Mouse (Mus musculus): ENCODE measurements around the gene Klf2. TPM values are rescaled to one million over a fixed set of nuclear protein-coding genes. Genes with fewer than 3 reads are reported as not detected.

Klf2 gene
- polyA plus RNA-seq, 1 experiment from 2014 or later: 2.6 TPM

DNA sequence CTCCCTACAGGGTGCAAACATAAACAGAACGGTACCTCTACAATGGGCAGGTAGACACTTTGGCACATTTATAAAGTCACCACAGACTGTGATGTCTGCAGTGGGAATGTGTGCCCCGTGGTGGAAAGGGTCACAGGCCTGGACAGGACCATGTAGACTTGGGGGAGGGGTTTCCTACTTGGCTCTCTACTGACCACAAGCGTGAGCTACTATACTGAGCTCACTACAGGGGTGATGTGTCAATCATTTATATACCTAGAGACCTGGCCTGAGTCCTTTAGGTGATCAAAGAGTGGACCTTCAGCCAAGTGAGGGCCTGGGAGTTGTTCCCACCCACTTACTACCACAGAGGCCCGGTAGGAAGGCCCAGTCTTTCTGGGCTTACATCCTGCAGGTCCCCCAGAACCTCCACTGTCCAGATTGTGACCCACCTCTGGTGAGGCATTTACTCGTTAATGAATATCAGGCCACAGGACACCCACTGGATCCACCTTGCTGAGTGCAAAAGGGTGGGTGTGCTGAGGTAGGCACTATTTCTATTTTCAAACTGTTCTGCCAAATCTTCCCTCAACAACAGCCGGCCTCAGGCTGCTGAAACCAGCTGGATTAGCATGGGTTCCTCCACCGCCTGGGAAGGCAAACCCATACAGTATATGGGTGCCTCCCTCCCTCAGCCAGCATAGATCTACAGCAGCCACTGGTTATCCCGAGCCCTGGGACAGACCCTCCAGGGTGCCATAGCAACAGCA, 34.3 kb downstream of the Klf2 start:
- peak; percentile 44 for ATAC-seq (ENCODE audit: insufficient read depth)
- 65% methylated on average over 8 of the region's 8 CpGs for WGBS (ENCODE audit: insufficient replicate concordance)

DNA sequence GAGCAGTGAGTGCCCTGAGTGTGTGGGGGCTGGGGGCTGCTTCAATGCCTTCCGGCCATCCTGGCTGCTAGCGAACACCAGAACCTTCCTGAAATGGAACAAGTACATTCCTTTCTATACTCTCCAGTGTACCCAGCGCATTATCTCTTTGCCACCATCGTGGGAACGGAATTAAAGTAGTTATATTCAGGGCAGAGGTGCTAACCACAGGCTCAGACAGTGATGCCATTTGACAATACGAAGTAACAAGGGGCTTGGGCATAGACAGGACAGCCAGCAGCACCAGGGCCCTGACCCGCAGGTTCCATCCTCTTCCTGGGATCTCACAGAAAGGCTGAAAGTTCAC, 34.8 kb downstream of the Klf2 start:
- Histone ChIP-seq H3K4me1 (replicated peaks) (peaks cover 59% of the 10 kb centered on the region), H3K27me3 (no peaks in the 10 kb centered on the region), H3K9me3 (replicated peaks) (no peaks in the 10 kb centered on the region), H3K4me2 (no peak overlapping the region), H3K9ac (no peak overlapping the region), H3K27ac (replicated peaks) (peak overlapping the region; percentile 48; the same call in 1 of the 2 replicates), H3K4me3 (replicated peaks) (no peak overlapping the region), H3K36me3 (replicated peaks) (peaks cover 31% of the 10 kb centered on the region)
- WGBS (ENCODE audit: insufficient replicate concordance): 52% methylated on average over 7 of the region's 7 CpGs
- no peak for ATAC-seq (ENCODE audit: insufficient read depth)

More for the DNA sequence above, 34.3 kb downstream of the Klf2 start:
- no peak overlapping the region for H3K9ac ChIP-seq
- peaks cover 64% of the 10 kb centered on the region for H3K4me1 ChIP-seq (replicated peaks)
- no peaks in the 10 kb centered on the region for H3K9me3 ChIP-seq (replicated peaks)
- H3K4me3 ChIP-seq (replicated peaks): no peak overlapping the region
- H3K36me3 ChIP-seq (replicated peaks): peaks cover 27% of the 10 kb centered on the region
- H3K4me2 ChIP-seq: no peak overlapping the region
- peak overlapping the region; percentile 48; the same call in 1 of the 2 replicates for H3K27ac ChIP-seq (replicated peaks)
- H3K27me3 ChIP-seq: no peaks in the 10 kb centered on the region

DNA sequence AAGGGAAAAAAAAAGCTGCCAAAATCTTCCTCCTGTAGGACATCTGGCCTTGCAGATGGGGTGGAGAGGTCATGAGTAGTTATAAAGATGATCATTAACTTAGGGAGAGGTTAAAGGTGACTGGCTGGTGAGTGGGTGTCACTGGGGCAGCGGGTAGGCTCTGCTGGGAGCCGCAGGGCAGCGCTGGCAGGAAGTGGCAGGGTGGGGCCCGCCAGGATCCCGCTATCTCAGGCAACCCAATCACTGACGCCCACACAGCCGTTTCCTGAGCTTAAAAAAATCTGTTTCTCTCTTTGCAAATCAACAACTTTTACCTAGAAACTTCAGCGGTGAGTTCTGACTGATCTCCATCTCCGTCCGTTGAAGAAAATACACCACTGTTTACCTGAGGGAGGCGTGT, 35.4 kb downstream of the Klf2 start:
- no peaks in the 10 kb centered on the region for H3K9me3 ChIP-seq (replicated peaks)
- ATAC-seq (ENCODE audit: insufficient read depth): peak; percentile 57; the same call in 1 of the 2 replicates
- H3K27ac ChIP-seq (replicated peaks): peak overlapping the region; percentile 65
- H3K9ac ChIP-seq: no peak overlapping the region
- H3K27me3 ChIP-seq: no peaks in the 10 kb centered on the region
- peaks cover 37% of the 10 kb centered on the region for H3K36me3 ChIP-seq (replicated peaks)
- peaks cover 53% of the 10 kb centered on the region for H3K4me1 ChIP-seq (replicated peaks)
- 3% methylated on average over 11 of the region's 11 CpGs for WGBS (ENCODE audit: insufficient replicate concordance)
- no peak overlapping the region for H3K4me3 ChIP-seq (replicated peaks)
- peak overlapping the region; percentile 14; the same call in 1 of the 2 replicates for H3K4me2 ChIP-seq

DNA sequence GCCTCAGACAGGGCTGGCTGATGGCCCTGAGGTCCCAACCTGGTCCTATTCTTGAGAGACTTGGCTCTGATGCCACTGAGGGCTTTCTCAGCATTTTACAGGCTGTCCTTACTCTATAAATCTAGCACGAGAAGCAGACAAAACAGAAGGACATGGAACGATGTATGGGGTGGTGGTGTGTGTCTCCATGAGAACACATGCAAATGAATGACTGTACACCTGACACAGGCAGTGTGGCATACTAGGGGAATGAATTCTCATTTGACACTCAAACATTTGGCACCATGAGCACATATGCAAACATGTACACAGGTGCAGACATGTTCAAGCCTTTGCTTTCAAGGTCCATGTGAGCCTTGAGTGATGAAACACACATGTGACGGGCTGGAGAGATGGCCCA, 37.8 kb downstream of the Klf2 start:
- H3K4me2 ChIP-seq: no peak overlapping the region
- WGBS (ENCODE audit: insufficient replicate concordance): 69% methylated on average over 3 of the region's 3 CpGs
- no peaks in the 10 kb centered on the region for H3K9me3 ChIP-seq (replicated peaks)
- H3K27ac ChIP-seq (replicated peaks): no peak overlapping the region
- H3K36me3 ChIP-seq (replicated peaks): peaks cover 43% of the 10 kb centered on the region
- H3K4me3 ChIP-seq (replicated peaks): no peak overlapping the region
- no peak for ATAC-seq (ENCODE audit: insufficient read depth)
- no peaks in the 10 kb centered on the region for H3K27me3 ChIP-seq
- H3K9ac ChIP-seq: no peak overlapping the region
- H3K4me1 ChIP-seq (replicated peaks): peaks cover 42% of the 10 kb centered on the region

DNA sequence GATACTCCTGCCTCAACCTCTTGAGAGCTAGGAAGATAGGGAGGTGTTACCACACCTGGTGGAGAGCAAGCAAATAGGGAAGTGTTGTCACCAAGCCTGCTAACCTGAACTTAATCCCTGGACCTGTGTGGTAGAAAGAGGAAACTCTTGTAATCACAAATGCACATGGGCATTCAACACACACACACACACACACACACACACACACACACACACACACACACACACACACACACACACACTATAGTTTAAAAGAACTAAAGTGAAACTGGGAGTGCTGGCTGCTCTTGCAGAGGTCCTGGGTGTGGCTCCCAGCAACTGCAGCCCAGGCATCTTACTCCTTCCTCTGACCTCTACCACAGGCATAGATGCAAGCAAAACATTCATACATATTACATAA, 41.3 kb downstream of the Klf2 start:
- Histone ChIP-seq H3K4me1 (replicated peaks) (peaks cover 8% of the 10 kb centered on the region), H3K9me3 (replicated peaks) (no peaks in the 10 kb centered on the region), H3K4me3 (replicated peaks) (no peak overlapping the region), H3K36me3 (replicated peaks) (peaks cover 70% of the 10 kb centered on the region), H3K9ac (no peak overlapping the region), H3K27ac (replicated peaks) (no peak overlapping the region), H3K27me3 (no peaks in the 10 kb centered on the region), H3K4me2 (no peak overlapping the region)
- no peak for ATAC-seq (ENCODE audit: insufficient read depth)

DNA sequence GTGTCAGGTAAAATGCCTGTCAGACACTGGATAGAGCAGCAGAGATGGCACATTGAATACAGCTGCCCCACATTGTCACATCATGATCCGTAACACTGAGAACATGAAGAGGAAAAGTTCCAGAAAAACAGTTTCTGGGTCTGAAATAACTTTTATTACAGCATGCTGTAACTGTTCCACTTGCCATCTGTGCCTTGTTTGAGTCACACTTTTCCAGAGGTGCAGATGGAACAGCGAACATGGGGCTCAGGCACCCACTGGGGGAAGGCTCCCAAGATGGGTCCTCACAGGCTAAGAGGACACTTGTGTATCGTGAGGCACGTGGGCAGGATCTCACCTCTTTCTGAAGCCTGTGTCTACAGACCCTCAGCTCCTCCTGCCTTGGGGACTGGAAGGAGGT, 43.9 kb downstream of the Klf2 start:
- H3K4me3 ChIP-seq (replicated peaks): no peak overlapping the region
- no peak overlapping the region for H3K9ac ChIP-seq
- H3K27ac ChIP-seq (replicated peaks): no peak overlapping the region
- no peaks in the 10 kb centered on the region for H3K9me3 ChIP-seq (replicated peaks)
- no peak overlapping the region for H3K4me2 ChIP-seq
- H3K4me1 ChIP-seq (replicated peaks): no peaks in the 10 kb centered on the region
- ATAC-seq (ENCODE audit: insufficient read depth): no peak
- WGBS (ENCODE audit: insufficient replicate concordance): 87% methylated on average over 4 of the region's 4 CpGs
- H3K36me3 ChIP-seq (replicated peaks): peaks cover 70% of the 10 kb centered on the region
- no peaks in the 10 kb centered on the region for H3K27me3 ChIP-seq

DNA sequence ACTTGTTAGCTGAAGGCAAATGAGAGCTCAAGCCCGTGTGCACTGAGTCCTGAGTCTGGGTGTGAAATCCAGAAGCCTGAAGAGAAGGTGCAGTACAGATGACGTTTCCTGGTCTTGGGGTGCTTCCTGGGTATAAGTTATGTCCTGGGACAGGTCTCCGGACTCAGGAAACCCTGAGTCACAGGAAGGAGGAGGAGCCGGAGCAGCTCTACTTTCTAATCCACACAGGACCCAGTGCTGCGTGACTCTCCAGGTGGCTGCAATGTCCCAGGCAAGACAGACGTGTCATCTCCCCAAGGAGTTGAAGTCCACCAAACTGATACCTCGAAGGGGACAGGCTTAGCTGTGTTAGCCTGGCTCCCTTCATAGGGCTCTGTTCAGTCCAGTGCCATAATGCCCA, 44.6 kb downstream of the Klf2 start:
- WGBS (ENCODE audit: insufficient replicate concordance): 71% methylated on average over 7 of the region's 7 CpGs
- no peaks in the 10 kb centered on the region for H3K9me3 ChIP-seq (replicated peaks)
- no peak overlapping the region for H3K4me2 ChIP-seq
- ATAC-seq (ENCODE audit: insufficient read depth): no peak
- H3K36me3 ChIP-seq (replicated peaks): peaks cover 70% of the 10 kb centered on the region
- H3K4me1 ChIP-seq (replicated peaks): no peaks in the 10 kb centered on the region
- H3K27me3 ChIP-seq: no peaks in the 10 kb centered on the region
- H3K9ac ChIP-seq: no peak overlapping the region
- H3K27ac ChIP-seq (replicated peaks): no peak overlapping the region
- H3K4me3 ChIP-seq (replicated peaks): no peak overlapping the region

DNA sequence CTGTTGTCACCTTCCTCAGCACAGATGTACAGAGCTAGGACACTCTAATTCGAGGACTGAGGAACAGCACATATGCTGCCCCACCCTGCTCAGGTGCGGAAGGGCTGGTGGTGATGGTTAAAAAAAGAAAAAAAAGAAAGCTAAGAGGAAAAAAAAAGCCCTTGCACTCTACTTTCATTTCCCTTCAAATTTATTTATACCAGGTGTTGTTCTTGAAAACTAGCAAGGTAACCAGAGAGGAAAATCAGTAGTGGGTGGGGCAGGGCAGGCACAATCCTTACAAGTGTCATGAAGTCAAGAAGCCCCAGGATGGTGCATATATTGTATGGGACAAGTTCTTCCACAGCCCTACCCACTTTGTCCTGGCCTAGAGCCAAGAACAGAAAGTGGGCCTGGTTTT, 46.2 kb downstream of the Klf2 start:
- Histone ChIP-seq H3K27ac (replicated peaks) (no peak overlapping the region), H3K9ac (no peak overlapping the region), H3K4me2 (no peak overlapping the region), H3K9me3 (replicated peaks) (no peaks in the 10 kb centered on the region), H3K36me3 (replicated peaks) (peaks cover 72% of the 10 kb centered on the region), H3K27me3 (no peaks in the 10 kb centered on the region), H3K4me1 (replicated peaks) (no peaks in the 10 kb centered on the region), H3K4me3 (replicated peaks) (no peak overlapping the region)
- 76% methylated on average over 2 of the region's 2 CpGs for WGBS (ENCODE audit: insufficient replicate concordance)
- ATAC-seq (ENCODE audit: insufficient read depth): no peak

DNA sequence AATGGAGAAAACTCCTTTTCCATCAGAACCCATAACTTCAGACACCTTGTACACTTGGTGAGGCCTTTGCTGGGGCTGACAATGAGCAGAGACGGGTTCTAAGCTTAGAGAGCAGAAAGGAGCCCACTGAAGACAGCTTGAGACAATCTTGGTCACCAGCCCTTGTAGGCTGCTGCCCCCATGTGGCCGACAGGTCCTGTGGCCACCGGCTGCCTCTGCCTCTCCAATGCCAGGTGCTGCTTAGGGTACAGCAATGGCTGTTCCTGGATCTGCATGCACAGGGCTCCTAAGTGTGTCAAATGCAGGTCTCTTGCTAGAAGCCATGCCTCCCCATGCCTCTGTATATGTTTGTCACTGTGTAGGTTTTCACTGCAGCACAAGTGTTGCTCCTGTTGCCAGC, 47.0 kb downstream of the Klf2 start:
- 0 out of 2 replicates have a peak, but pooled peaks have one; percentile 47 for ATAC-seq (ENCODE audit: insufficient read depth)
- Histone ChIP-seq H3K9ac (no peak overlapping the region), H3K4me2 (no peak overlapping the region), H3K4me1 (replicated peaks) (no peaks in the 10 kb centered on the region), H3K4me3 (replicated peaks) (no peak overlapping the region), H3K27ac (replicated peaks) (no peak overlapping the region), H3K9me3 (replicated peaks) (no peaks in the 10 kb centered on the region), H3K27me3 (no peaks in the 10 kb centered on the region), H3K36me3 (replicated peaks) (peaks cover 80% of the 10 kb centered on the region)
- 12% methylated on average over 3 of the region's 3 CpGs for WGBS (ENCODE audit: insufficient replicate concordance)

DNA sequence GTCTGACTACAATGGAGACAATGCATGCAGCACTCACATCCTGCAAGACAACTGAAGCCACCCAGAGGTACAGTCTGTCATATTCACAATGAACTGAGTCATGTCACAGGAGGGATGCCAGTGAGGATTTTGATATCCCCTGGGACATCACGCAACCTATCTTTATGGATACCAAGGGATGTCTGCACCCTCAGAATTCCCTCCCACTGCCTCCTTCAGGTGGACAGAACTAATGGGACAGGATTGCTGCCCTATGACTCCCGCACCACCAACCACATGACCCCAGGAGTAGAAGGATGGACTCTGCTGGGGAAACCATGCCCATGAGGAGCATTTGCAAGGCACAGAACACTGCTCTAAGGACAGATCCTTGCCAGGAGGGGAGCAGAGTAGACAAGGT, 47.6 kb downstream of the Klf2 start:
- no peaks in the 10 kb centered on the region for H3K27me3 ChIP-seq
- no peak for ATAC-seq (ENCODE audit: insufficient read depth)
- H3K9me3 ChIP-seq (replicated peaks): no peaks in the 10 kb centered on the region
- H3K9ac ChIP-seq: no peak overlapping the region
- no peak overlapping the region for H3K4me2 ChIP-seq
- H3K27ac ChIP-seq (replicated peaks): no peak overlapping the region
- H3K4me3 ChIP-seq (replicated peaks): no peak overlapping the region
- peaks cover 84% of the 10 kb centered on the region for H3K36me3 ChIP-seq (replicated peaks)
- WGBS (ENCODE audit: insufficient replicate concordance): 86% methylated on average over 2 of the region's 2 CpGs
- no peaks in the 10 kb centered on the region for H3K4me1 ChIP-seq (replicated peaks)

Measured in liver, embryonic 15.5 days (tissue).